Mouse (Mus musculus): ENCODE measurements around the gene Tfap2d.

GRCm38 (mm10) chr1:19110211-19110610 lies 7.4 kb downstream of the Tfap2d start:
- no peak for TF ChIP-seq TCF12 (IDR thresholded peaks at IDR 0.05; ENCODE audit: insufficient read depth, poor library complexity, severe bottlenecking)
- TF ChIP-seq POLR2A (IDR thresholded peaks at IDR 0.05; ENCODE audit: insufficient read length, low read depth) = no peak
- no peak for TF ChIP-seq CEBPB (IDR thresholded peaks at IDR 0.05; ENCODE audit: insufficient read depth, poor library complexity, severe bottlenecking)
- no peak for TF ChIP-seq MYOD1 (IDR thresholded peaks at IDR 0.05; ENCODE audit: control insufficient read depth in 1 of 3, insufficient read length in 2 of 3, low read depth in 2 of 3)
- no peak for TF ChIP-seq POLR2AphosphoS2 (IDR thresholded peaks at IDR 0.05; ENCODE audit: insufficient read length, low read depth)
- TF ChIP-seq USF1 (IDR thresholded peaks at IDR 0.05; ENCODE audit: low read depth) = no peak
- TF ChIP-seq REST (IDR thresholded peaks at IDR 0.05; ENCODE audit: insufficient read depth, insufficient read length) = no peak
- TF ChIP-seq E2F4 (IDR thresholded peaks at IDR 0.05; ENCODE audit: insufficient read depth) = no peak
- no peak for TF ChIP-seq TCF3 (IDR thresholded peaks at IDR 0.05; ENCODE audit: insufficient read length, low read depth)
